Mouse (Mus musculus) spleen, adult 12 weeks (tissue): ENCODE data around the gene Abtb2.

Source experiments
- DNase-seq: peaks from one replicate; pipeline ENCODE4 v3.0.0; 2022; ENCODE audit warnings: low spot score

Abtb2 gene

GRCm38 (mm10) chr2:103662121-103662520 lies 96.0 kb downstream of the Abtb2 start:
- no peak for DNase-seq

GRCm38 (mm10) chr2:103664341-103664740 lies 98.2 kb downstream of the Abtb2 start:
- DNase-seq = no peak

- DNase-seq = no peak
Observed at GRCm38 (mm10) chr2:103667962-103668815, 102.1 kb downstream of the Abtb2 start.

GRCm38 (mm10) chr2:103668939-103669338 lies 102.8 kb downstream of the Abtb2 start:
- no peak for DNase-seq

GRCm38 (mm10) chr2:103669561-103669960 lies 103.5 kb downstream of the Abtb2 start:
- no peak for DNase-seq

GRCm38 (mm10) chr2:103670276-103670680 lies 104.2 kb downstream of the Abtb2 start:
- no peak for DNase-seq

- no peak for DNase-seq
Observed at GRCm38 (mm10) chr2:103672573-103673119, 106.5 kb downstream of the Abtb2 start.

- no peak for DNase-seq
Observed at GRCm38 (mm10) chr2:103673609-103674008, 107.5 kb downstream of the Abtb2 start.

- no peak for DNase-seq
Observed at GRCm38 (mm10) chr2:103675391-103675790, 109.3 kb downstream of the Abtb2 start.

GRCm38 (mm10) chr2:103676808-103677207 lies 110.7 kb downstream of the Abtb2 start:
- no peak for DNase-seq

GRCm38 (mm10) chr2:103677614-103678369 lies 111.7 kb downstream of the Abtb2 start:
- no peak for DNase-seq

GRCm38 (mm10) chr2:103678433-103678832 lies 112.3 kb downstream of the Abtb2 start:
- DNase-seq = no peak

GRCm38 (mm10) chr2:103680364-103681110 lies 114.4 kb downstream of the Abtb2 start:
- DNase-seq = no peak

GRCm38 (mm10) chr2:103681149-103681548 lies 115.0 kb downstream of the Abtb2 start:
- no peak for DNase-seq

GRCm38 (mm10) chr2:103682261-103682722 lies 116.2 kb downstream of the Abtb2 start:
- DNase-seq = peak; percentile 36

GRCm38 (mm10) chr2:103682927-103683442 lies 116.9 kb downstream of the Abtb2 start:
- DNase-seq = no peak

- no peak for DNase-seq
Observed at GRCm38 (mm10) chr2:103684431-103684830, 118.3 kb downstream of the Abtb2 start.

GRCm38 (mm10) chr2:103684926-103685577 lies 118.9 kb downstream of the Abtb2 start:
- no peak for DNase-seq

- no peak for DNase-seq
Observed at GRCm38 (mm10) chr2:103685581-103685980, 119.5 kb downstream of the Abtb2 start.

GRCm38 (mm10) chr2:103687143-103687542 lies 121.0 kb downstream of the Abtb2 start:
- DNase-seq = no peak

- no peak for DNase-seq
Observed at GRCm38 (mm10) chr2:103687888-103688287, 121.8 kb downstream of the Abtb2 start.
